Mouse (Mus musculus) liver, adult 2 months (tissue): ENCODE measurements around the gene Agpat2.

ENCODE experiments used
- CTCF ChIP-seq: fragments of 200-500 bp; IDR thresholded peaks from 2 replicates; pipeline ENCODE4 v1.5.1; 2011; ENCODE audit warnings: low read depth, low read length, control low read depth
- POLR2A ChIP-seq: fragments of 200-500 bp; IDR thresholded peaks from 2 replicates; pipeline ENCODE4 v1.6.1; 2011; ENCODE audit warnings: low read length, control low read depth; ENCODE audit not compliant: insufficient read depth; ENCODE audit errors: extremely low read depth

DNA sequence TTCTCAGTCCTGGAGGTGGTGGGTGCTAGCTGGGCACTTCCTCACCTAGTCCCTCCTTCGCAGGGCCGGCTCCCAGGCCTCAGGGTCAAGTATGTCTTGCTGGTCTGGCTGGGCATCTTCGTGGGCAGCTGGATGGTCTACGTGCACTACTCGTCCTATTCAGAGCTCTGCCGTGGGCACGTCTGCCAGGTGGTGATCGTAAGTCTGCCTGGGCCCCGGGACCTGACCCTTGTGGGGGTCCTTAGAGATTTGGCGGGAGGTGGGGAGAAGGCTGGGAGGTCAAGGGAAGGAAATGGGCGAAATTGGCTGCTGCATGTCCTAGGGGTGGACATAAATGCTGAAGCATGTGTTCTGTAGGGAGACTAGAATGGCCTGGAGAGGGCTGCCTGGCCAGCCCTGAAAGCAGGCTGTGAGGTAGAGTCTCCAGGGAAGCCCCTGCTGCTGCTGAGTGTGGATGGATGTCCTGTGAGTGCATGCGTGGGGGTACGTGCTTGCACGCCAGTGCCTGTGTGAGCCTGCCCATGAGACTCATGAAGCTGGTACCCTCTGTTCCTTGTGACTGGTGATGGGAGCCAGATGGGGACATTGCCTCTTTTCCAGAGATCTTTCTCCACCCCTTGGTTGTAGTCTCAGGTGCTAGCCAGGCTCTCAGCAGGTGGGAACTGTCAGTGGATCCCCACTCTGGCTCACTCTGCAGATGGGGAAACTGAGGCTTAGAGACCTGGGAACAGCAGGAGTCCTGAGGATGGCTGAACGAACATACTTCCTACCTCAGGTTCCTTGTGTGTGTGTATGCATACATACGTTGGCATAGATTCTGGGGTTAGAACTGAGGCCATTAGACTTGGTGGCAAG is 28.6 kb upstream of the Agpat2 start:
- no peak for TF ChIP-seq CTCF
- TF ChIP-seq POLR2A = no peak
